Mouse (Mus musculus) erythroid progenitor cell, adult 5-6 weeks (primary cell): ENCODE measurements around the gene Akp3. TPM values are rescaled to one million over a fixed set of nuclear protein-coding genes. Genes with fewer than 3 reads are reported as not detected.

ENCODE experiments used
- ATAC-seq: replicated peaks from 2 replicates; pipeline ENCODE4 v1.8.0; 2016; ENCODE audit warnings: moderate number of reproducible peaks, mild to moderate bottlenecking, moderate TSS enrichment, inconsistent platforms; ENCODE audit not compliant: poor library complexity, low FRiP score, severe bottlenecking
- total RNA-seq, 2 experiments: library from RNA; stranded (forward) in 1 of 2; stranded (reverse) in 1 of 2; fragments of 150-400 nt in 1 of 2; fragments of 186-747, 209-891 nt in 1 of 2; gene quantifications; 2 replicates each; pipeline versions ENCODE4 v1.2.3 to v1.2.4; 2015 to 2017; ENCODE audit warnings: low replicate concordance in 2 of 2

The Akp3 gene
- total RNA-seq (2015; ENCODE audit: low replicate concordance): not detected in 2 replicates
- not detected in 2 replicates for total RNA-seq (2017; ENCODE audit: low replicate concordance)

- ATAC-seq: no peak
These were observed at the start of gene Akp3 for GRCm38 (mm10) chr1:87124673-87125072. Gene Akp3, plus strand, starts transcription at chr1:87124973.

- no peak for ATAC-seq
These were observed 38.6 kb upstream of the Akp3 start for GRCm38 (mm10) chr1:87086196-87086595.

- no peak for ATAC-seq
These were observed 37.8 kb upstream of the Akp3 start for GRCm38 (mm10) chr1:87086964-87087363.

GRCm38 (mm10) chr1:87089251-87089650 is 35.5 kb upstream of the Akp3 start:
- no peak for ATAC-seq

- no peak for ATAC-seq
These were observed 34.9 kb upstream of the Akp3 start, which contains the start of gene Alppl2 for GRCm38 (mm10) chr1:87089828-87090227. Gene Alppl2, minus strand, starts transcription at chr1:87089928.

- no peak for ATAC-seq
These were observed 29.1 kb upstream of the Akp3 start for GRCm38 (mm10) chr1:87095642-87096041.

- ATAC-seq: 0 out of 2 replicates have a peak, but pooled peaks have one; percentile 39
These were observed 26.3 kb upstream of the Akp3 start for GRCm38 (mm10) chr1:87098358-87098975.

GRCm38 (mm10) chr1:87101411-87101810 is 23.4 kb upstream of the Akp3 start, which contains the start of gene Alpi:
Gene Alpi, minus strand, starts transcription at chr1:87101606.
- no peak for ATAC-seq

GRCm38 (mm10) chr1:87102114-87102513 is 22.7 kb upstream of the Akp3 start:
- no peak for ATAC-seq

- ATAC-seq: no peak
These were observed 20.8 kb upstream of the Akp3 start for GRCm38 (mm10) chr1:87103936-87104335.

- no peak for ATAC-seq
These were observed 18.2 kb upstream of the Akp3 start for GRCm38 (mm10) chr1:87106536-87106935.

GRCm38 (mm10) chr1:87108564-87108963 is 16.2 kb upstream of the Akp3 start:
- ATAC-seq: no peak

GRCm38 (mm10) chr1:87111719-87112354 is 12.9 kb upstream of the Akp3 start:
- no peak for ATAC-seq

- ATAC-seq: no peak
These were observed 10.0 kb upstream of the Akp3 start for GRCm38 (mm10) chr1:87114784-87115183.

- ATAC-seq: no peak
These were observed 2.6 kb downstream of the Akp3 start for GRCm38 (mm10) chr1:87127206-87128030.

GRCm38 (mm10) chr1:87131803-87132202 is 7.0 kb downstream of the Akp3 start:
- no peak for ATAC-seq

- ATAC-seq: no peak
These were observed 16.8 kb downstream of the Akp3 start for GRCm38 (mm10) chr1:87141550-87141949.

- no peak for ATAC-seq
These were observed 17.7 kb downstream of the Akp3 start for GRCm38 (mm10) chr1:87142456-87142855.

- ATAC-seq: no peak
These were observed 18.4 kb downstream of the Akp3 start for GRCm38 (mm10) chr1:87143141-87143540.

- no peak for ATAC-seq
These were observed 24.6 kb downstream of the Akp3 start for GRCm38 (mm10) chr1:87149422-87149821.

GRCm38 (mm10) chr1:87151286-87151685 is 26.5 kb downstream of the Akp3 start:
- ATAC-seq: no peak
